Mouse (Mus musculus) kidney, postnatal 4 days (tissue): ENCODE measurements around the gene Map3k14.
"Not testable (repeated sequence)": the region's sequence is repeated elsewhere in the genome, so short reads cannot be mapped to it uniquely, and the experiment has no call there.

Source experiments
- DNase-seq, 2 experiments: peaks; one replicate each; pipeline ENCODE4 v3.0.0; 2021; ENCODE audit warnings: mixed read lengths in 2 of 2

Map3k14 gene

DNA sequence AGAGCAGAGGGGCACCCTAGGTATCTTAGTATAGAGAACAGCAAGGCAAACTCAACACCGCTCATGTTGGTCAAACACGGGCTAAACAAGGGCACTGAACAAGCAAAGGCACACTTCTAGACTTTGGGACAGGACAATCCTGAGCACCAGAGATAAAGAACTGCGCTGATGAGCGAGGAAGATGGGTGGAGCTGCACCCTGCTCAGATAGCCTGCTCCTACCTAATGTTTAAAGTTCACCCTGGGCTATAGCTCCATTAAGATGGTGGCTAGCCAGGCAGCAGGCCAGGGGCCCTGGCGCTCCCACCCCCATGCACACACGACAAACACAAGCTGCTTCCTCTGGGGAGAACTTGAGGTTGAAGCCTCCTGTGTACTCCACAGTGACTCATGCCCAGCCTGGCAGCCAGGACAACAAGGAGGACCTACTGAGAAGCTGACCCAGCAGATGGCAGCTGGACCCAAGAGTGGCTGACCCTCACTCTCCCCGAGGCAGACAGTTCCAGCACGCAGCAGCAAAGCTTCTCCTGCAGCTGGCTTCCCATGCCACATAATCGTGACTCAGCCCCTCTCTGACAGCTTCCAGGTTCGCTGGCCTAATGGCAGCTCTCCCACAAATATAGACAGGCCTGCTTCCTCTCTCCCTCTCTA is 21.1 kb downstream of the Map3k14 start:
- peak in 1 of 2 experiments; percentile 49 for DNase-seq

DNA sequence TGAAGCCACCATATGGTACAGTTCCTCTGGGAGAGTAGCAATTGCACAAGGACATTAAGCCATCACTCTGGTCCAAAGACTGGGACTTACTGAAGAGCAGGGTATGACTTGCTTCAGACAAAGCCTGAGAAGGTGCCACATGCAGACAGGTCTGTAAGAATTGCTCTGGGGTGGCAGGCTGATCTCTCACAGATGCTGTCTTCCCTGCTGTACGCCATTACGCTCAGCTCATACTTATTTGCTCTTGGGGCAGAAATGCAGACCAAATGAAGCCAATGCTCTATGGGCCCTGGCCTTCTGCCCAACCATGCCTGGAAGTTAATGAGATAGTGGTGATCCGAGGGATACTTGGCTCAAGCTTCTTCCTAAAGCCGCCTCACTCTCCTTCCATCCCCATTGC is 22.4 kb downstream of the Map3k14 start:
- DNase-seq: no peak

GRCm38 (mm10) chr11:103240740-103241139 is 26.5 kb downstream of the Map3k14 start:
- peak; percentile 53 to 72 for DNase-seq

DNA sequence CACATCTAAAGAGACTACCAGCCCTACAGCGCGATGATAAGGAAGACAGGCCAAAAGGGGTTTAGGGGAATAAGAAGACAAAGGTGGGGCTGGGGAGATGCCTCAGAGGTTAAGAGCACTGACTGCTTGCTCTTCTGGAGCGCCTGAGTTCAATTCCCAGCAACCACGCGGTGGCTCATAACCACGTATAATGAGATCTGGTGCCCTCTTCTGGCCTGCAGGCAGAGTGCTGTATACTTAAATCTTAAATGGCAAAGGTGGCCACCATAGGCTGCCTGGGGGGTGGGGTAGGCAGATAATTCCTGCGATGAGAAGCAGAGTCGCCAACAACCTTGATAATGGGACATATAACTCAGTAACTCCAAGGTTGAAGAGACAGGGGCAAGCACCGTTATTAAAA is 29.5 kb downstream of the Map3k14 start:
- no peak for DNase-seq

- DNase-seq: no peak
Observed at GRCm38 (mm10) chr11:103236903-103237302, 30.4 kb downstream of the Map3k14 start.

GRCm38 (mm10) chr11:103236431-103236830 is 30.8 kb downstream of the Map3k14 start:
- no peak for DNase-seq

- DNase-seq: peak in 1 of 2 experiments; percentile 47
Observed at GRCm38 (mm10) chr11:103235702-103236101, 31.6 kb downstream of the Map3k14 start.

DNA sequence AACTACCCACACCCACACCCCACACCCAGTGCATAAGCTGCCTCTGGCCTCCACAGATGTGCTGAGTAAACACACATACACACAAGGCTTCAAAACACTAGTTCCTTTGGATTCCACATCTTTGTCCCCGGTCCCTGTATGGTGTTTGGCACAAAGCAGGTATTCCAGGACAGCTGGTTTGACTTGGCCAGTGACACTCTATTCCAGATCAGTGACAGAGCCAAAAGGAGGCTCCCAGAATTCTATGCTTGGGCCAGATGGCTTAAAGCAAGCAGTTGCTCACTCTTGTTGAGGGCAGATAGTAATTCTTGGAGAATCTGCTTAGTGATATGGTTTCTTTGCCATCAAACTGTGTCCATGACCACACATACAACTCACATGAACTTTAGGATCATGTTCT is 32.8 kb downstream of the Map3k14 start:
- DNase-seq: no peak

GRCm38 (mm10) chr11:103232966-103233365 is 34.3 kb downstream of the Map3k14 start:
- peak; percentile 92 to 93 for DNase-seq

DNA sequence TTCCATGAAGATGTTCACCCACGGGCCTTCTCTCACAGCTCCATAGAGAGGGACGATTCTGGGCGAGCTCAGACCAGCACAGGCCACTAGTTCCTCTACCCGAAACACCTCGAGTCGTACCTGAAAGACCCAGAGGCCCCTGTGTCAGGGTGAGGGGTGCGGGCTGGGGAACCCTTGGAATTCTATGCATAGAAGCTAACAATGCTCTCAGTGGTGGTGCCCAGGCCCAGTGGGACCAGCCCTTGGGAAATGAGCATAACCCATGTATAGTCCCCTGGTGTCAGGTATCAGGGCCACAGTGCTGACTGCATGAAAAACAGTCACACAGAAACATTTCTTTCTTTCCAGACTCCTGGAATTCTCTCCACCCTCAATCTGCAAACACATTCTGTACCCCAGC is 35.9 kb downstream of the Map3k14 start:
- no peak for DNase-seq

DNA sequence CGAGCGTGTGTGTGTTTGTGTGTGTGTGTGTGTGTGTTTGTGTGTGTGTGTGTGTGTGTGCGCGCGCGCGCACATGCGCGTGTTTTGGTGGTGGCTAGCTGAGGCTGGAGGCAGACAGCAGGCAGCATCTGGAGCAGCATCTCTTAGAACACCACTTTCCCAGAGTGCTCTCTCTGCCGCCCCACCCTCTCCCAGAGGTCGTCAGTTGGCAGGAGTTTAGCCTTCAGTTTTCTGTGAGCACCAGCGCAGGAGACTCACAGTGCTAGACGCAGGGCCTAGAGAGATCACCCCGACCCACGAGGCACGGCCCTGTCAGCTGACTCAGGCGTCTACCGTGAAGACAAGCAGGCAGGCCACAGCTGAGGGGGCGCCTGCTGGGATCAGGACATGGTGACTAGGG is 36.6 kb downstream of the Map3k14 start:
- DNase-seq: no peak

- DNase-seq: no peak
Observed at GRCm38 (mm10) chr11:103229608-103230007, 37.7 kb downstream of the Map3k14 start.

DNA sequence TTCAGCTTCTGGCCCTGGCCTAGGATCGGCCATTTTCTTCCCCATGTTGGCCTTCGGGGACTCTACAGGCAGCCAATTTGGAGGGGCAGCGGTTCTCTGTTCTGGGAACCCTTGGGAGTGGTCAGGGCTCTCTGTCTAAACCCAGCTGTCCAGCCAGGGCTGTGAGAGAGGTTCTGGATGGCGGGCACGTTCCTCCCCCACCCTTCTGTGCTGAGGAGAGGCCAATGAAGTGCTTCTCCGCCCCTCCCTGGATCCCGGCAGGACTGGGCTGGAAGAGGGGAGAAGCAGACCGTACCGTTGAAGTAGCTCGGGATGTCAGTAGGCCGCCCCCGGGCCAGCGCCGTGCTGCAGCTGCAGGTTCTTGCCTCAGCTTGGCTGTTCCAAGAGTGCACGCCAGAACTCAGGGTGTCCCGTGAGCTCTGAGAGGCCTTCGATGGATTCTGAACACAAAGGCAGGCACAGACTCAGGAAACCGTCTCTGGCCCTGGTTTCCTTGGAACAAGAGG is 43.3 kb downstream of the Map3k14 start:
- DNase-seq: no peak

DNA sequence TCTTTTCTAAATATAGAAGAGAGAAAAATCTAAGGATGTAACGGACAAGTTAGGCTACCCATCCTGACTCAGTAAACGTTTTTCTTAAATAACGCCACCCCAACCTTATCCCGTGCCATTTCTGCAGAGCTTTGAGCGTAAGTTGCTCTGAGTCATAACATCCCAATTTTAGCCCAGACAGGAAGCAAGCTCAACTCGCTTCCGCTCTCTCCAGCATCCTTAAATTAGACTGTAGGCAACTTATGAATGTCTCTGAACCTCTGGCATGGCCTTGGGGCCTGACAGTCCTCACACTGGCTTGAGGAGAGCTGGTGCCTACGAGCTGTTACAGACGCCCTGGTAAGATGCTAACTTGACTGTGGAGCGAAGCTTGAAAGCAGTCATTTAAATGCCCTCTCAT is 43.8 kb downstream of the Map3k14 start:
- DNase-seq: no peak

DNA sequence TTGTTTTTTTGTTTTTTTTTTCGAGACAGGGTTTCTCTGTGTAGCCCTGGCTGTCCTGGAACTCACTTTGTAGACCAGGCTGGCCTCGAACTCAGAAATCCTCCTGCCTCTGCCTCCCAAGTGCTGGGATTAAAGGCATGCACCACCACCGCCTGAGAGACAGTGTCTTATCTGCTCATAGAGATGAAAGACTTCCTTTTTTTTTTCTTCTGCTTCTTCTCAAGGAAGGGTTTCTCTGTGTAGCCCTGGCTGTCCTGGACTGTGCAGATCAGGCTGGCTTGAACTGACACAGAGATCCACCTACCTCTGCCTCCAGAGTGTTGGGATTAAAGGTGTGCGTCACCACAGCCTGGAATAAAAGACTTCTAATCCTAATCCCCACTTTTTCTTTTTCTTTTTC is 44.6 kb downstream of the Map3k14 start:
- DNase-seq: not testable (repeated sequence)

DNA sequence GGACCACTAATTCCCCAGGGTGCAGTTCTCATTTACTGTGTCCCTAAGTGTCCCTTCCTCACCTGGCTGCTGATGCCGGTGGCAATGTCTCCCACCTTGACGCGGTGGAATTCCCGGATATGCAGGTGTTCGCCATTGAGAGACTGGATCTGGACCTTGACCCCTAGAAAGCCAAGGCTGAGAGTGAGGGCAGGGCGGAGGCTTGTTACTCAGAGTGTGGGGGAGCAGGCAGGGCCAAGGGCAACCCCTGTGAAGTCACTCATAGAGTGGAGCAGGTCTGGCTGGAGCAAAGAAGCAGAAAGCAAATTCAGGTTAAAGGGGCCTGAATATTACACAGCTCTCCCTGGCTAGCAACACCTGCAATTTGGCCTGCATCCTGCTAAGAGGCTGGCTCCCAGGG is 45.8 kb downstream of the Map3k14 start:
- peak in 1 of 2 experiments; percentile 33 for DNase-seq

- DNase-seq: peak; percentile 41 to 68
Observed at GRCm38 (mm10) chr11:103219995-103220394, 47.3 kb downstream of the Map3k14 start.

GRCm38 (mm10) chr11:103219259-103219658 is 48.0 kb downstream of the Map3k14 start:
- no peak for DNase-seq

GRCm38 (mm10) chr11:103218517-103218901 is 48.8 kb downstream of the Map3k14 start:
- no peak for DNase-seq

DNA sequence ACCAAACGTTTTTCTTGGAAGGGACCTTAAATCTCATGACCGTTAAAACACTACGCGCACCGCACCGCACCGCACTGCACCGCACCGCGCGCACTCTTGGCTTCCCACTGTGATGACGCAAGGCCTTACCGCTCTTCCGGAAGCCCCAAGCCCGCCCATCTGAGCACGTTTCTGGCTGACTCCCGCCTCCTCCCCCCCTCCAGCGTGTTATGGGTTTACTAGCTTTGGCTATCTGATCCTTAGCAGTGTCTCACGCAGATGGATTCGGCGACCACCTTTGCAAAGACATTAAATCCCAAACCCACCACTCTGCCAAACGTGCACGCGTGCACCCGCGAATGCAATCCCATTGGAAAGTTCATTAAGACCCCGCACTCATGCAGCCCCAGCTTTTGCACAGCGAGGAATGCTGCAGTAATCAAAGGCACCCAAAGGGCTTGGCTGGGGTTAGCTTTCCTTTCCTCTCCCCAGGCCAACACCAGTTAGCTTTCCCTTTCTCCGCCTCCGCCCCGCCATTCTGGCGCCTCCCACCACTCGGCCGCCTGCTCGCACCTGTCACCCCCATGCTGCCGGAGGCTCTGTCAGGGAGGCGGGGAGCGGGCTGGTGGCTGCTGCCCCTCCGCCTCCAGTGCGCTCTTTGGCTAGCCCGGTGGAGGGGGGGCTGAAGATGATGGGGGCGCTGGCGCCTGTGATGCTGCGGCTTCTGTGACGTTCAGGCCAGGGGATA is 49.3 kb downstream of the Map3k14 start, which contains the start of gene Spata32:
Spata32 (minus strand) TSS at position 643 of the 727 bp plus-strand sequence.
- DNase-seq: peak; percentile 68 to 74

DNA sequence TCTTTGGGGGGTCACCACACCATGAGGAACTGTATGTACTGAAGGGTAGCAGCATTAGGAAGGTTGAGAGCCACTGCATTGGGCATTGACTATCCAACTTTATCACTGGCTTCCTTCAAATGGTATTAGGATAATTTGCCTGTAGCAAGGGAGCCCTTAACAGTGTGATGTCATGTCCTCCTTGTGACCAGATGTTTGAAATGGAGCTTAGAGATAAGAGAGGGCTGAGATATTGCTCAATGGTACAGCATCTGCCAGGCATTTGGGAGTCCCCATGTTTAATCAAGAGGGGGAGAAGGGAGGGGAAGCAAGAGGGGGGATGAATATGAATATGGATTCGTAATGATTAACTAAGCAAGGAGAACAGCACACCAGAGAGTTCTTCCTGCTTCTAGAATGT is 51.9 kb downstream of the Map3k14 start:
- no peak for DNase-seq

DNA sequence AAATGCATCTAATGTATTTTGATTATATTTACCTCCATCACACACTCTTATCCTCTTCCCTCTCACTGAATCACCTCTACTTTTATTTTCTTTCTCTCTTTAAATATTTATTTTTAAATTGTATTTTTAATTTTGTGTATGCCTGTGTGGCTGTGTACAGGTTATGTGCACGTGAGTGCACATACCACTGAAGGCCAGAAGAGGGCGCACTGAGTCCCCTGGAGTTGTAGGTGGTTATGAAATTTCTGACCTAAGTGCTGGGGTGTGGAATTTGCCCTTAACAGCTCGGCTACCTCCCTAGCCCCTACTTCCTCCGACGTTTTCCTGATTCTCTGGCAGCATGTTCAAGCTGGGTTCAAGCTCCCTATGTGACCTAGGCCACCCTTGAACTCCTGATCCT is 53.6 kb downstream of the Map3k14 start:
- no peak for DNase-seq

DNA sequence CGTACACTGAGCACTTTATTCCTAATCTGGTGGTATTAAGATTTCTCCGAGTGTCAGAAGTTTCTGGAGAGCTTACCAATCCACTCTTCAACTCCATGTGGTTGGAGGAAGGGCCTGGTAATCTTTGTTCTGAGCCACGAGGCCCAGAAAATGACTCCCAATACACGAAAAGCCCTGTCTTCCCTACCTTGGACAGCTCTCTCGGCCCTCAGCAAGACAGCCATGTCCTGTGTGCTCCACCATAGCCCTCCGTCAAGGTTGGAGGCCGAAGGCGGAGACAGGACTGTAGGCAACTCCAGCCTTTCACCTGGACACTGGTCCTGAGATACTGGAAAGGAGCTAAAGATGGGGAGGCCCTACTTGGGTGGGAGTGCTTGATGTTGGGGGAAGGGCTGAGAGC is 57.0 kb downstream of the Map3k14 start:
- DNase-seq: peak in 1 of 2 experiments; percentile 35

- no peak for DNase-seq
Observed at GRCm38 (mm10) chr11:103208458-103208857, 58.8 kb downstream of the Map3k14 start, which contains the start of gene 1700023F06Rik. Gene 1700023F06Rik, minus strand, starts transcription at chr11:103208558.
